Mouse (Mus musculus) heart, postnatal 36 days (tissue): Measurements from ENCODE around the gene Slc7a4. TPM values are rescaled to one million over a fixed set of nuclear protein-coding genes. Genes with fewer than 3 reads are reported as not detected.

Experiments
- DNase-seq, 2 experiments: peaks; one replicate each; pipeline ENCODE4 v3.0.0; 2021 to 2022
- intact Hi-C: fragments of 180-260 bp; cut with DNase I; formaldehyde crosslinking; loops from one replicate; pipeline ENCODE4 v1.15.1; 2025
- total RNA-seq, 2 experiments: library from RNA; stranded (reverse); gene quantifications; 2 replicates each; pipeline ENCODE4 v1.2.3; 2021

Slc7a4 gene
- total RNA-seq, 2 experiments from 2014 or later = 1.6 to 1.7 TPM

DNA sequence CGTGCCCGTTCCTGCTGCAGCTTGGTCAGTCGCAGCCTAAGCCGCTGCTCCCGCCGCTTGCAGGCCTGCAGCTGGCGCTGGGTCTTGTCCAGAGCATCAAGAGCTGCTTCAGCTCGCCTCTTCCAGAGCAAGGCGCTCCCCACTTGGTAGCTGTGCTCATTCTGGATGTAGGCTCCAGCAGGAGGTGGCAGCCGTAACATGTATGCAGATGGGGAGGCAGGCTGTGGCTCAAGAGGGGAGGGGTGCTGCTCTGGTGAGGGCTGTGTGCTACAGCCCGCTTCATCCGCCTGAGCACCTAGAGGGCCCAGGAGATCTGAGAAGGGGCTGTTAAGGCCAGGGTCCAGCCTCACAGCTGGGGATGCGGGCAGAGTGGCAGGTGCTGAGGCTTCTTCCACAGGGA, 54.7 kb downstream of the Slc7a4 start:
- DNase-seq = no peak
- intact Hi-C loops = no loop called here

DNA sequence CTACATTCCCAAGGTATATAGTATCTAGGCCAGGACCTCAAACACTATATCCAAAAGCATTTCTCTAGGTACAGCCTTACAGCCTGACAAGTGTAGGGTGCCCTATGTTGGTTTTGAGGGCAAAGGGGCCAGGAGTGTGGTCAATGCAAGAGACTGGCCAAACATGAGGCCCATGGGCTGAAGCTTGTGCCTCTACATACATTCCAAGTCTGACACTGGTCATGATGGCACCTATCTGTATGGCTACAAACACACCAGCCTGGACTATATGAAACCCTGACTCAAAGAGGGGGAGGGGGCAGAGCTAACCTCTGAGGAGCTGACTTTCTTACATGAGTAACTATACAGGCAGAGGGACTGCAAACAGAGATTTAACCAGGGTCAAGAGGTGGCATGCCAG, 55.4 kb downstream of the Slc7a4 start:
- DNase-seq = no peak
- intact Hi-C loops = no loop called here

DNA sequence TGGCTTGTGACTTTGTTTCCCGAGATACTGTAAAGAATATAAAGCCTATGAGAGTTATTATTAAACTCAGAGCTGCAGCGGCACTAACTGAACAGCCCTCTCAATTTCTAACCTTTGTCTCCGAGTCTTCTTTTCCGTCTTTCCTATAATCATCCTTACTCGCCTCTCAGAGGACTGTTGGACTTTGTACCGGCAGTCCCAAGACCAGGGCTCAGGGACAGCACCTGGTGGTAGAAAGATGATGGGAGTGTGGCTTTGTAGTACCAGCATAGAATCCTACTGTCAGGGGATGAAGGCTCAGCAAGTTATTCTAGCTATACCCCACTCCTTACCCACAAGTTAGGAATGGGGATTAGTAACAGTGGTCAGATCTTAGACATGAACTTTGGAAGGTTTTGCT, 56.8 kb downstream of the Slc7a4 start:
- no peak for DNase-seq
- intact Hi-C loops = no loop called here

DNA sequence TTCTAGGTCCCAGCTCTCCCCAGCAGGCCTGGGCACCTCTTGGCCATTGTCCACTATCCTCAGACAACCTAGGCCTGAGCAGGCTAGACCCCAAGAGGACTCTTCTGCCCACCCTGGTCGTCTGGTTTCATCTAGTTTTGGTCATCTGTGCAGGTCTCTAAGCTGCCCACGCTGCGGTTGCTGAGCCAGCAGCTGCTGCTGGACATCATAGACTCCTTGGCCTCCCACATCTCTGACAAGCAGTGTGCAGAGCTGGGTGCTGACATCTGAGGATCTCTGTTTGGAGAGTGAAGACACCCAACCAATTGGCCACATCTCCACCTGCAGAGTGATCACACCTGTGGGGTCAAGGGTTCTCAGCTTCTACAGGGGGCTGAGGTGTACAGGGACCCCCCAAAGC, 57.5 kb downstream of the Slc7a4 start:
- DNase-seq = no peak
- intact Hi-C loops = no loop called here

DNA sequence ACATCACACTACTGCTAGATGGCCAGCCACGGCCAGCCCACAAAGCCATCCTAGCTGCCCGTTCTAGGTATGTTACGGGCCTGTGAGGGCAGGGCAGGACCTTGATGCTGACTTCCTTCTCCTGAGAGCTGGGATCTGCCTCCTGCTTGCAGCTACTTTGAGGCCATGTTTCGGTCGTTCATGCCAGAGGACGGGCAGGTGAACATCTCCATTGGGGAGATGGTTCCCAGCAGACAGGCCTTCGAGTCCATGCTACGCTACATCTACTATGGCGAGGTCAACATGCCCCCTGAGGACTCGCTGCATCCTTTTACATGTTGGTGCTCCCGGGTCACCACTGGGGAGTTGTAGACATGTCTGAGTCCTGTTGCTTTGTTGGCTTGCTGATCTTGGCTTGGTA, 58.9 kb downstream of the Slc7a4 start:
- DNase-seq = no peak
- intact Hi-C loops = no loop called here

Other genes starting within 250 kb of the Slc7a4 start
- gene Snap29, start 177.2 kb downstream of the Slc7a4 start, total RNA-seq = 10 to 100 TPM; 16.7 to 17.3 TPM
- gene Pi4ka, start 176.9 kb downstream of the Slc7a4 start, total RNA-seq = 10 to 100 TPM; 57.2 to 58.4 TPM
- 10 to 100 TPM; 23.4 to 27.4 TPM for gene Crkl, start 131.2 kb downstream of the Slc7a4 start, total RNA-seq
- under 1 TPM in 1 of 2 experiments, not detected in 1; 0.11 TPM for gene Aifm3, start 93.6 kb downstream of the Slc7a4 start, total RNA-seq
- 10 to 100 TPM; 35.4 to 38.3 TPM for gene Lztr1, start 74.5 kb downstream of the Slc7a4 start, total RNA-seq
- gene Thap7, start 52.1 kb downstream of the Slc7a4 start, total RNA-seq = 10 to 100 TPM; 14.7 to 14.8 TPM
- under 1 TPM in 1 of 2 experiments, not detected in 1; 0.19 TPM for gene Lrrc74b, start 22.0 kb downstream of the Slc7a4 start, total RNA-seq
- gene P2rx6, start 21.3 kb downstream of the Slc7a4 start, total RNA-seq = 1 to 10 TPM in 1 of 2 experiments, under 1 TPM in 1; 0.73 to 1.4 TPM
- 10 to 100 TPM; 19.4 to 23.2 TPM for gene Smpd4, start 36.1 kb upstream of the Slc7a4 start, total RNA-seq
- gene Ccdc74a, start 63.3 kb upstream of the Slc7a4 start, total RNA-seq = under 1 TPM in 1 of 2 experiments, not detected in 1; 0.60 TPM
- gene Med15, start 149.7 kb upstream of the Slc7a4 start, total RNA-seq = 10 to 100 TPM; 26.2 to 26.6 TPM
- 10 to 100 TPM; 17.2 to 20.2 TPM for gene Klhl22, start 176.4 kb upstream of the Slc7a4 start, total RNA-seq
- 1 to 10 TPM; 4.5 to 4.9 TPM for gene Scarf2, start 214.1 kb upstream of the Slc7a4 start, total RNA-seq
- not detected for gene B830017H08Rik, start 249.9 kb upstream of the Slc7a4 start, total RNA-seq